Comparison of ENCODE assay signal across 8 mouse cellular contexts in genomic region chr5:135460833-135461173, GRCm38 (mm10).
DNase-seq lines count a peak whose midpoint lies in the region; ATAC-seq and TF ChIP-seq lines count a peak whose summit lies in the region.

No protein-coding gene starts in this region.

- no peak for TF ChIP-seq POLR2A in small intestine, adult 2 months (IDR thresholded peaks at IDR 0.05; ENCODE audit: low read depth, low read length)
- TF ChIP-seq POLR2A in thymus, adult 2 months (IDR thresholded peaks at IDR 0.05; ENCODE audit: control insufficient read depth, extremely low read depth, insufficient read depth, low read length, poor library complexity), result no peak

- TF ChIP-seq CTCF in small intestine, adult 2 months (IDR thresholded peaks at IDR 0.05; ENCODE audit: extremely low read depth, insufficient read length, insufficient replicate concordance, low read depth, low read length), result no peak
- TF ChIP-seq CTCF in thymus, adult 2 months (IDR thresholded peaks at IDR 0.05; ENCODE audit: borderline replicate concordance, control insufficient read depth, extremely low read depth, insufficient read depth, low read length, poor library complexity), result no peak

- H3K4me1 ChIP-seq in heart, embryonic 13.5 days, result peaks cover 12% of the 10 kb centered on the region
- H3K4me1 ChIP-seq in lung, embryonic 16.5 days (replicated peaks; ENCODE audit: control insufficient read depth, insufficient read depth, low read length), result peaks cover 7% of the 10 kb centered on the region
- peaks cover 15% of the 10 kb centered on the region for H3K4me1 ChIP-seq in hindbrain, embryonic 13.5 days (replicated peaks)
- H3K4me1 ChIP-seq in small intestine, adult 2 months (ENCODE audit: control insufficient read depth, insufficient read depth, insufficient read length, low read length), result no peaks in the 10 kb centered on the region; the same call in 1 of the 2 replicates
- no peaks in the 10 kb centered on the region for H3K4me1 ChIP-seq in thymus, adult 2 months (replicated peaks; ENCODE audit: control insufficient read depth, insufficient read depth, low read length)

- no peak overlapping the region for H3K4me3 ChIP-seq in heart, embryonic 13.5 days
- no peak overlapping the region for H3K4me3 ChIP-seq in lung, embryonic 16.5 days (ENCODE audit: low read length)
- no peak overlapping the region for H3K4me3 ChIP-seq in hindbrain, embryonic 13.5 days
- no peak overlapping the region for H3K4me3 ChIP-seq in small intestine, adult 2 months (ENCODE audit: low read depth, low read length)
- no peak overlapping the region for H3K4me3 ChIP-seq in thymus, adult 2 months (ENCODE audit: control insufficient read depth, insufficient read depth, low read length)

- no peak for DNase-seq in heart, adult 18-20 months
- DNase-seq in lung, postnatal 14 days, result no peak
- no peak for DNase-seq in testis, postnatal 14 days (ENCODE audit: low spot score)
- DNase-seq in thymus, adult 2 months, result no peak

- H3K27ac ChIP-seq in heart, embryonic 13.5 days (replicated peaks), result peak overlapping the region; percentile 65
- peak overlapping the region; percentile 63 for H3K27ac ChIP-seq in lung, embryonic 16.5 days (ENCODE audit: low read length)
- H3K27ac ChIP-seq in hindbrain, embryonic 13.5 days, result peak overlapping the region; percentile 83
- 0 out of 2 replicates have a peak overlapping the region, but pooled peaks have one; percentile 23 for H3K27ac ChIP-seq in small intestine, adult 2 months (ENCODE audit: insufficient read depth, low read depth, low read length)
- H3K27ac ChIP-seq in thymus, adult 2 months (ENCODE audit: control insufficient read depth, insufficient read depth, low read length), result no peak overlapping the region

- no peak overlapping the region for H3K4me2 ChIP-seq in heart, embryonic 13.5 days
- H3K4me2 ChIP-seq in lung, embryonic 16.5 days (ENCODE audit: low read depth, low read length), result no peak overlapping the region
- 0 out of 2 replicates have a peak overlapping the region, but pooled peaks have one; percentile 2 for H3K4me2 ChIP-seq in hindbrain, embryonic 13.5 days

- no peak for ATAC-seq in heart, embryonic 13.5 days (ENCODE audit: extremely low read depth, insufficient number of reproducible peaks, low FRiP score, low TSS enrichment)
- no peak for ATAC-seq in lung, embryonic 16.5 days (ENCODE audit: low read depth)
- peak; percentile 57; the same call in 1 of the 2 replicates for ATAC-seq in hindbrain, embryonic 13.5 days (ENCODE audit: low FRiP score)

- peaks cover 53% of the 10 kb centered on the region for H3K36me3 ChIP-seq in heart, embryonic 13.5 days
- H3K36me3 ChIP-seq in lung, embryonic 16.5 days (ENCODE audit: control insufficient read depth, insufficient read depth, low read length), result 0 out of 2 replicates have a peak, but pooled peaks cover 14% of the 10 kb centered on the region
- peaks cover 41% of the 10 kb centered on the region for H3K36me3 ChIP-seq in hindbrain, embryonic 13.5 days
- H3K36me3 ChIP-seq in small intestine, adult 2 months (ENCODE audit: control insufficient read depth, insufficient read depth, low read length), result no peaks in the 10 kb centered on the region
- no peaks in the 10 kb centered on the region for H3K36me3 ChIP-seq in thymus, adult 2 months (ENCODE audit: control insufficient read depth, insufficient read depth, low read length)

- H3K9ac ChIP-seq in heart, embryonic 13.5 days, result no peak overlapping the region
- no peak overlapping the region for H3K9ac ChIP-seq in lung, embryonic 16.5 days (ENCODE audit: low read length)
- H3K9ac ChIP-seq in hindbrain, embryonic 13.5 days, result no peak overlapping the region

- no peaks in the 10 kb centered on the region for H3K27me3 ChIP-seq in heart, embryonic 13.5 days (replicated peaks)
- H3K27me3 ChIP-seq in lung, embryonic 16.5 days (ENCODE audit: control insufficient read depth, insufficient read depth, low read depth, low read length), result no peaks in the 10 kb centered on the region
- no peaks in the 10 kb centered on the region for H3K27me3 ChIP-seq in hindbrain, embryonic 13.5 days
- H3K27me3 ChIP-seq in small intestine, adult 2 months (ENCODE audit: control insufficient read depth, insufficient read depth, low read length), result no peaks in the 10 kb centered on the region
- no peaks in the 10 kb centered on the region for H3K27me3 ChIP-seq in thymus, adult 2 months (ENCODE audit: control insufficient read depth, insufficient read depth, low read length)

- no peaks in the 10 kb centered on the region for H3K9me3 ChIP-seq in heart, embryonic 13.5 days
- no peaks in the 10 kb centered on the region for H3K9me3 ChIP-seq in lung, embryonic 16.5 days (ENCODE audit: control insufficient read depth, low read length)
- H3K9me3 ChIP-seq in hindbrain, embryonic 13.5 days, result no peaks in the 10 kb centered on the region

- 84% methylated on average over 4 of the region's 4 CpGs for WGBS in heart, embryonic 13.5 days
- 80% methylated on average over 4 of the region's 4 CpGs for WGBS in lung, embryonic 16.5 days
- WGBS in hindbrain, embryonic 13.5 days, result 67% methylated on average over 4 of the region's 4 CpGs
- WGBS in small intestine, adult 2 months, result 84% methylated on average over 4 of the region's 4 CpGs
- 48% methylated on average over 4 of the region's 4 CpGs for WGBS in thymus, adult 2 months
